Mouse (Mus musculus) spleen, postnatal 36 days (tissue): ENCODE data around the gene Slc35e4.
A peak's percentile ranks its signal among the peaks of the same experiment; 100 is the strongest.
"Not testable (repeated sequence)": the region's sequence is repeated elsewhere in the genome, so short reads cannot be mapped to it uniquely, and the experiment has no call there.

Experiments used
- DNase-seq, 2 experiments: peaks; one replicate each; pipeline ENCODE4 v3.0.0; 2022; ENCODE audit warnings: low spot score in 2 of 2, mixed read lengths in 1 of 2

Gene Slc35e4

GRCm38 (mm10) chr11:3913316-3914108 is 952 bp downstream of the Slc35e4 start:
- peak; percentile 81 to 82 for DNase-seq

- no peak for DNase-seq
Observed at GRCm38 (mm10) chr11:3912875-3913271, 1.6 kb downstream of the Slc35e4 start.

DNA sequence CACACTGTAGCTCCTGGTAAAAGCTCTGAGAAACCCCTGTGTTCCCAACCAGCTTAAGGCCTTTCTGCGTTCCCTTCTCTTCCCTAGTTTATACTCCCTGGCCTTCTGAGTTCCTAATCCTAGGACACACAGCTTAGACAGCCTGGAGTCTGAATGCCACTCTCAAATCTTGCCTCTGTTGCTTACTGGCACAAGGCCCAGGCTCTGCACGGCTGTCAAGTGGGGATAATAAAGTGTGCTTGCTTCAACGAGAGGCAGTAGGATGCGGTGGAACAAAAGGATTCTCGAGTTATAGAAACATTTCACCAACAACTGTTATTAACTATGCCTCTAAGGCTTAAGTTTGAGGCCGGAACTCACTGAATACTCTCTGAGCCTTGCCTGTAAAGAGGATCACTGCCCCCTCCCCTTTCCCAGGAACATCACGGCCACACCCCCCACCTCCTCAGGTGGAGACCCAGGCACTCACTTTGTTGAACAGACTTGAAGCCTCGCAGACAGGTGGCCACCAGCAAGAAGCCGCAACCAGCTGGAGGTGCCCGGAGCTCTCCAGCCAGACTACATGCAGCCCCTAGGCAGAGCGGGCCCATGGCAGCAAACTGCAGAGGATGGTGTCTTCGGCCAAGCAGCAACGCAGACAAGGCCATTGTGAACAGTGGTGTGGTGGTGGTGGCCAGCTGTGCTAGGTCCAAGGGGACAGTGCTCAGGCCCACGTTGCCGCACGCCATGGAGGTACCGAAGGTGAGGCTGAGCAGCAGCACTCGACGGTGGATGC is 2.2 kb downstream of the Slc35e4 start:
- DNase-seq = no peak

DNA sequence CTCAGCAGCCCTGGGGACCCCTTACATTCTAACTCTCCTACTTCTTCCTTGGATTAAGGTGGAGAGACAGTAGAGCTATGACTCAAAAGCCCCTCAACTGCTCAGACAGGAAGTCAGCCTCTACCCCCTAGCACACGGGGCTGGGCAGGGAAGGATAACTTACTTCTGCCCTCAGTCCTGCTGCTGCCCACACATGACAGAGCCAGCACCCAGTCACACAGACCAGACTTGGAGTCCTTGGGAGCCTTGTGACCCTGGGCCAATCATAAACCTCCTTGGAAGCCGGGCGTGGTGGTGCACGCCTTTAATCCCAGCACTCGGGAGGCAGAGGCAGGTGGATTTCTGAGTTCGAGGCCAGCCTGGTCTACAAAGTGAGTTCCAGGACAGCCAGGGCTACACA is 3.0 kb downstream of the Slc35e4 start:
- DNase-seq = not testable (repeated sequence)

GRCm38 (mm10) chr11:3910513-3911310 is 3.8 kb downstream of the Slc35e4 start:
- DNase-seq = no peak

DNA sequence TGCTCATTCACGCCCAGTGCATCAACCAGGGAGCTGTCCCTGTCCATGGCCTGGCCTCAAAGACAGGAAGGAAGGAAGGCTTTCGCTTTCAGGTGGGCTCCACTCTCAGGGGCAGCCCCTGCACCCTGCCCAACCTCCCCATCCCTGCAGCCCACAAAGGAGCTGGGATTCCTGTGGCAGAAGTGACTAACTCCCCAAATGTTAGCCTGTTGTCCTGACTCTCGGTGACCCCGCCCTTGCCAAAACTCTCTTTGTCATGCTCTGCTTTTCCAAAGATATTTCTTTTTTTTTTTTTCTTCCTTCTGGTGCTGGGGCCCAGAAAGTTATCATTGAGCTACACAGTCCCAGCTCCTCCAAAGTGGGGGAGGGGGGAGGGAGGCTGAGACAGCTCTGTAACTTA is 5.2 kb downstream of the Slc35e4 start:
- DNase-seq = no peak

DNA sequence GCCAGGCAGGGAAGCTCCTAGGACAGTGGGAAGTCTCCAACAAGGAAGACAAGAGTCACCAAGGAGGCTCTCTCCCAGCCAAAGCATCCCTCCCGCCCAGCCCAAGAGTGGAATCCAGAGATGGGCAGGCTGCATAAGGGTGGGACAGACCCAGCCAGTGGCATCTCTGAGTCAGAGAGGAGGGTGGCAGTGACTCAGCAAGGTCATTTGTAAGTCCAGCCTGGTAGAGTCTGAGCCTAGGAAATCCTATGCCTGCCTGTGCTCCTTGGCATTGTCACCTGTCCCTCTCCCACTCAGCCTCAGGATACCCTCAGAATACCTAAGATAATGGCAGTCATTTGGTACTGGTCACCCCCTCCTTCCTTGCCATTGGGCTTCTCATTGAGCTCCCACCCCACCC is 9.0 kb downstream of the Slc35e4 start:
- DNase-seq = no peak

- no peak for DNase-seq
Observed at GRCm38 (mm10) chr11:3904673-3905072, 9.8 kb downstream of the Slc35e4 start.

DNA sequence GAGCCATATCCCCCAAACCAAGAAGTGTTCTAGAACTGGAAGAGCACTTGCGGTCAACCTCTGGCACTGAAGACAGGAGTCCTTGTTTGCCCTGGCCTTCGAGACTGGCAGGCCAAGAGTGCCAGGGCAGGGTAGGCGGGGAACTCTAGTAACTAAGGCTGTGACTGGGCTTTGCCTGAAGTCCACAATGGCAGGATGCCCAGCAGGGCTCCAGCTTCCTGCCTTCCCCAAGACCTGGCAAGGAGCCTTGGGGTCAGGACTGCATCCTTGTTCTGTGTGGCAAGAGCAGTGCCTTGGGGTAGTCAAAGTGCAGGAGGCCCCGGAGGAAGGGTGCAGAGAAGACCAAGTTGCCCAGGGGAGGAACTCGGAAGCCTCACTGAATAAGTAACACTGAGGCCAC is 11.4 kb downstream of the Slc35e4 start:
- no peak for DNase-seq

- DNase-seq = no peak
Observed at GRCm38 (mm10) chr11:3902516-3902915, 11.9 kb downstream of the Slc35e4 start.

DNA sequence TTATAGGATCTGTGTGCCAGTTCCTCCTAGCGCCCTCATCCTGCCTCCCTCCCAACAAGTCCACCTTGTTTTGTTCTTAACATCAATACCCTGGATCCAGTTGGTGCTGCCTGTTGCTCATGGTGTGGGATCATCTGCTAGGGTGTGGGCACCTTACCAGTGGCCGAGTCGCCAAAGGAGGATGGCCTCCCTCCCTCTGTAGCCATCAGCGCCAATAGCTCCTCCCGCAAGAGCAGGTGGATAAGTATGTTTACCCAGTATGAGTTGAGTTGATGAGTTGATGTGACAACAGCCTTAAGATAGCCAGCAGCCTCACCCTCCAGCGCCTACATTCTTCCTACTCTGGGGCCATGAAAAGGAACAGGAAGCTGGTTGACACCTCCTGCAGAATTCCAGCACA is 14.2 kb downstream of the Slc35e4 start:
- no peak for DNase-seq

- DNase-seq = no peak
Observed at GRCm38 (mm10) chr11:3895933-3896332, 18.5 kb downstream of the Slc35e4 start.

DNA sequence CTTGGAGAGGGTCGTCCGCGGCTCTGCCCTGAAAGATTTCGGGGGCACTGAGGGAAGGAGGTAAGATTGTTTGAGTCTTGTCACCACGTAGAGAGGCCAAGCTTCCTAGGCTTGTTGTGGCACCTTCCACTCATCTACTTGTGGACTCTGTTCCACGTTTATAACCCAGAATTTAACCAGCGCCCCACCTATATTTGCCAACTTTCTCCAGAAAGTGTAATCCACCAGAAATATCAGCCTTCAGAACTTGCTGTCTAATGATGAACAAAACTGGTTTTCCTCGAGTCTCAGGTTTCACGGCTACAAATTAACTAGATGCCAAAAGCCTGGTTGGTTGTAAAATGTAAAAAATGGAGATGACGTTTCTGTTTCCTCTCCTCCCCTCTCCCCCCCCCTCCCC is 19.0 kb downstream of the Slc35e4 start:
- DNase-seq = no peak

DNA sequence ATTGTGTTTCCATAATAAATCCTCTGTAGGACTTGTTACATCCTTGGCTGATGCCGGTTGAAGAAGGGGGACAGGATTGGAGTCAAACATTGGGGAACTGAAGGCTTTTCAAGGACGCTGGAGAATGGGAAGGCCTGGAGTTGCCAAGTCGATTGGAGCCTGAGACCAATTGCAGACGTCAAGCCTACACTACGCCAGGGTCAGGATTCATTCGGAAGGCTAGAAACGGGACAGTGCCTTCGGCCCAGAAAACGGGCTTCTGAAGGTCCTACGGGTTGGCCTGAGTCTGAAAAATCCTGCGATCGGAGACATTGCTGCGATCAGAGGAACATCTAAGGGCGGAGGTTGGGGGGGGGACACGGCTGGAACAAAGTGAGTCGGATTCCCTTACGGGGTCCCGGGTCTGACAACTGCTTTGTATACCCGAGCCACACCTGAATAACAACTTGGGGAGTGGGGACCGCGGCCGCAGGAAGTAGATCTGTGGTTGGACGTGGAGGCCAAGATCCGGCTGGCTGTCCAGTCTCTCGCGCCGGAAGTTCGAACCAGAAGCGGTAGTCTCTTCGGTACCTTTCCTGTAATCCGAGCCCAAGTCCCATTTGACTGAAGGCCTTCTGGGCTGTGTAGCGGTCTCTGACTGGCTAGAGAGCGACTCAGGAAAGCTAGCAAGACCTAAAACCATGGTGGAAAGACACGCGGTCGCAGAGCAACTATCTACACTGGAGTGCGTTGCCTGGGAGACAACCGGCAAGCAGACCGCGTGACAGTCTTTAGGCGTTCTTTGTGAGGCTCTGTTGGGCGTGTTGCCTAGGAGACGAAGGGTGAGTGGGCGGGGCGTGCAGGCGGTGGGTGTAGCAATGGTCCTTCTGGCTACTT is 19.8 kb downstream of the Slc35e4 start, which contains the start of the genes 4921536K21Rik and Dusp18:
Gene 4921536K21Rik (minus strand): TSS at position 693 of the 876 bp plus-strand sequence.
Gene Dusp18 (plus strand): TSS at position 835 of the 876 bp plus-strand sequence.
- DNase-seq = peak; percentile 84 to 85

DNA sequence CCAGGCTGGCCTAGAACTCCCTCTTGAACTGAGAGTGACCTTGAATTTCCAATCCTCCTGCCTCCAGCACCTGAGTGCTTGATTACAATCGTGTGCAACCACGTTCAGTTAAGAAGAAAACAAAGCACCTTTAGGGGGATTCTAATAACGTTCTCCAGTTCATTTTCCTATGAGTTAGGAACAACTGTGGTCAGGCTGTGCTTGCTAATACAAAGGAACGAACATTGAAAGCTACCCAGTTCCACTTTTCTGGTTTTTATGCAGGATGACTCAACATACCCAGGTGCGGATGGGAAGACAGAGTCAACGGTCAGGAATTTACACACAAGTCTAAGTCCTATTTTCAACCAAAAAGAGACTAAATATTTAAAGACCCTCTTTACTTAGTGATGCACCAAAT is 20.5 kb downstream of the Slc35e4 start:
- no peak for DNase-seq

- no peak for DNase-seq
Observed at GRCm38 (mm10) chr11:3887331-3887730, 27.1 kb downstream of the Slc35e4 start.

GRCm38 (mm10) chr11:3883711-3884110 is 30.8 kb downstream of the Slc35e4 start:
- DNase-seq = no peak

DNA sequence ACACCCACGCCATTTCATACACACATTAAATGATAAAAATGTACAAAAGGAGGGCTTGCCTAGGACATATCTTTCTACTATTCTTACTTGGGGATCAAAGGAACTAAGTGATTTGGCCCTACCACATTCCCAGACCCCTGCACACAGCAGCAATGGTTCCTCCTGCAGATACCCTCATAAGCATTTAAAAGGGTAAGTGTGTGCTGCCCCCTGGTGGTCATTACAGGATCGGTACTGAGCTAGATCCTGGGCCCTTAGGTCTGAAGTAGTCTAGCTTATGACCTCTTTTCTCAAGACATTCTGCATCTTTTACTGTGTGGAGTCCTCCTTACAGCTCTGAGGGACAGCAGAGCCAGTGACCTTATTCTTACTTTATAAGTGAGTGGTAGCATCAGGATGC is 34.6 kb downstream of the Slc35e4 start:
- peak; percentile 25 to 45 for DNase-seq

DNA sequence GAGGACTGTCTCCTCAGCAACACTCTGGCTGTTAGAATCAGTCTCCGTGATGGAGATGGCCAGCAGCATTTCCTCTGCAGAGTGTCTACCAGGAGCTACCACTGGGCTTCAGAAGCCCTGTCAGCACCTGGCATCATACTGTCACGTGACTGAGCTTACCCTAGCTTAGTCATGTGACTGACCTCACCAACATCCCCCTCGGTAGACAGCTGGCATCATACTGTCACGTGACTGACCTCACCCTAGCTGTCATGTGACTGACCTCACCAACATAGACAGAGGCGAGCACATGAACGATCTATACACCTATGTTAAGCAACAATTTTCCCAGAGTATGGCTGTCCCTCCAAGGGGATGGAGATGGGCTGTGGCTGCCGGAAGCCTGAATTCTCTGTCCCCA is 35.8 kb downstream of the Slc35e4 start:
- DNase-seq = no peak

GRCm38 (mm10) chr11:3876419-3876818 is 38.0 kb downstream of the Slc35e4 start:
- no peak for DNase-seq

- DNase-seq = no peak
Observed at GRCm38 (mm10) chr11:3864343-3864742, 50.1 kb downstream of the Slc35e4 start.
